Mouse (Mus musculus) embryonic facial prominence, embryonic 12.5 days (tissue): ENCODE results near the gene Ppm1g. TPM values are rescaled to one million over a fixed set of nuclear protein-coding genes. Genes with fewer than 3 reads are reported as not detected.

Source experiments
- polyA plus RNA-seq: library from polyadenylated mRNA; unstranded; fragments of >200 nt; fragmentation: Nextera tagmentation; extraction: Ambion mirVana; gene quantifications from 2 replicates; pipeline ENCODE4 v1.2.1, GENCODE M21; 2016

The Ppm1g gene
- polyA plus RNA-seq, 1 experiment from 2014 or later: 144 TPM

Other genes starting within 250 kb of the Ppm1g start
- gene Atraid, start 172.4 kb downstream of the Ppm1g start, polyA plus RNA-seq: 117 and 118 TPM in 2 replicates
- 11.8 and 12.4 TPM in 2 replicates for gene Slc5a6, start 171.8 kb downstream of the Ppm1g start, polyA plus RNA-seq
- gene Cad, start 165.9 kb downstream of the Ppm1g start, polyA plus RNA-seq: 40.6 and 41.0 TPM in 2 replicates
- gene Dnajc5g, start 114.4 kb downstream of the Ppm1g start, polyA plus RNA-seq: not detected in 2 replicates
- 0.22 and 0.52 TPM in 2 replicates for gene Slc30a3, start 112.5 kb downstream of the Ppm1g start, polyA plus RNA-seq
- gene Trim54, start 104.0 kb downstream of the Ppm1g start, polyA plus RNA-seq: 1.4 and 1.7 TPM in 2 replicates
- not detected in 2 replicates for gene Ucn, start 81.9 kb downstream of the Ppm1g start, polyA plus RNA-seq
- 64.8 and 72.0 TPM in 2 replicates for gene Mpv17, start 66.4 kb downstream of the Ppm1g start, polyA plus RNA-seq
- 1.3 and 2.3 TPM in 2 replicates for gene Gm29609, start 40.8 kb downstream of the Ppm1g start, polyA plus RNA-seq
- gene Gtf3c2, start 40.5 kb downstream of the Ppm1g start, polyA plus RNA-seq: 95.9 and 104 TPM in 2 replicates
- 152 TPM in 2 replicates for gene Snx17, start 27.5 kb downstream of the Ppm1g start, polyA plus RNA-seq
- gene Eif2b4, start 27.3 kb downstream of the Ppm1g start, polyA plus RNA-seq: 70.2 and 74.4 TPM in 2 replicates
- 18.7 and 20.0 TPM in 2 replicates for gene Zfp513, start 18.4 kb downstream of the Ppm1g start, polyA plus RNA-seq
- 151 and 155 TPM in 2 replicates for gene Nrbp1, start 20.2 kb upstream of the Ppm1g start, polyA plus RNA-seq
- 0.43 and 1.1 TPM in 2 replicates for gene Gm9970, start 20.5 kb upstream of the Ppm1g start, polyA plus RNA-seq
- gene Krtcap3, start 31.0 kb upstream of the Ppm1g start, polyA plus RNA-seq: 14.7 and 18.6 TPM in 2 replicates
- 53.6 and 58.0 TPM in 2 replicates for gene Ift172, start 70.4 kb upstream of the Ppm1g start, polyA plus RNA-seq
- 91.0 and 94.6 TPM in 2 replicates for gene Fndc4, start 75.4 kb upstream of the Ppm1g start, polyA plus RNA-seq
- gene Gckr, start 76.8 kb upstream of the Ppm1g start, polyA plus RNA-seq: 0.17 and 0.32 TPM in 2 replicates
- gene Zfp512, start 231.7 kb upstream of the Ppm1g start, polyA plus RNA-seq: 76.7 and 88.4 TPM in 2 replicates